Mouse (Mus musculus): ENCODE measurements around the gene Megf6.

Megf6 gene

DNA sequence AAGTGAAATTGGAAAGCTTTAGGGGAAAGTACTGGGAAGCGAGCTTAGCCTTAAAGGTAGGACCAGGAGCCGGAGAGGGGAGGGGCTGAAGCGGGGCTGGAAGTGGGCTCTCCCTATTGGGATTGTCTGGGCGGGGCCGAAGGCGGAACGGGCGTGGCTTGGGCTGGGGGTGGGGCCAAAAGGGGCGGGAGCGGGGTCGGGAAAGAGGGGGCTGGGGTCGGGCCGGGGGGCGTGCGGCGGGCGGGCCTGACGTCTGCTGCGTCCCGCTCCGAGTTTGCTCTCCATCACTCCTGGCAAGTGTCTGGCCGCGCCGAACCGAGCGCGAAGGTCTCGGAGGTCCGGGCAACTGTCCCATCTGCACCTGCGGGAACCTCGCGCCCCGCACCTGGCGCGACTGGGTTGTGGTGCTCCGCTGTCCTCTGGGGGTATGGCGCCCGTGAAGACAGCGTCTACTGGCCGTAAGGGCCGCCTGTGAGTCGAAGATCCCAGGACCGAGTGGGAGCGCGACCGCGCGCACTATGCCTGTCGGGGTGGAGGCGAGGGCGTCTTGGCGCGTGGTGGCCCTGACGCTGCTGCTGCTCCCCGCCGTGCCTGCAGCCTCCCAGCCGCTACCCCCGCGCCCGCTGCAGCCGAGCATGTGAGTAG is at the start of gene Megf6:
Megf6 (plus strand) TSS at position 225 of the 645 bp plus-strand sequence.
- H3K27me3 ChIP-seq (ENCODE audit: control insufficient read depth, insufficient read depth, low read length, poor library complexity, severe bottlenecking): no peaks in the 10 kb centered on the region
- DNase-seq (ENCODE audit: low read depth, low spot score): no peak
- H3K36me3 ChIP-seq (ENCODE audit: control insufficient read depth, insufficient read depth, low read length, poor library complexity, severe bottlenecking): no peaks in the 10 kb centered on the region

- no peaks in the 10 kb centered on the region for H3K27me3 ChIP-seq (ENCODE audit: control insufficient read depth, insufficient read depth, low read length, poor library complexity, severe bottlenecking)
- no peaks in the 10 kb centered on the region for H3K36me3 ChIP-seq (ENCODE audit: control insufficient read depth, insufficient read depth, low read length, poor library complexity, severe bottlenecking)
- DNase-seq (ENCODE audit: low read depth, low spot score): no peak
Observed at GRCm38 (mm10) chr4:154121800-154122199, 48.7 kb upstream of the Megf6 start.

DNA sequence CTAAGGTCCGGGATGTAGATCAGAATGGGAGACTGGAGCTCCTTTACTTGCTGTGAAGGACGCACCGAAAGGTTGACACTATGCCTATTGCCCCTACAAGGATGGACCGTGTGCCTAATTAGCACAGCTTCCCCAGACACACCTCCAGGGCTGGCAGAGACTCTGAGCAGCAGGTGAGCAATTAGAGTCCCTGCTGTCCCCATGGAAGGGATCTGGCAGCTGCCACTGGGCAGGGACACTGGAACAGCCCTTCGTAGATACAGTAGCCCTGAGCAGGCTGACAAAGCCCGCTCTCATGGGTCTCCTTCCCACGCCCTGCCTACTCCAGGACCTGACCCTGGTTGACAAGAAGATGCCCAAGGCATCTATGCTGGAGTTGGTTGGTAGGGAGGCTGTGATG is 48.2 kb upstream of the Megf6 start:
- no peaks in the 10 kb centered on the region for H3K27me3 ChIP-seq (ENCODE audit: control insufficient read depth, insufficient read depth, low read length, poor library complexity, severe bottlenecking)
- no peak for DNase-seq (ENCODE audit: low read depth, low spot score)
- no peaks in the 10 kb centered on the region for H3K36me3 ChIP-seq (ENCODE audit: control insufficient read depth, insufficient read depth, low read length, poor library complexity, severe bottlenecking)

GRCm38 (mm10) chr4:154123553-154123952 is 47.0 kb upstream of the Megf6 start:
- Histone ChIP-seq H3K36me3 (ENCODE audit: control insufficient read depth, insufficient read depth, low read length, poor library complexity, severe bottlenecking) (no peaks in the 10 kb centered on the region), H3K27me3 (ENCODE audit: control insufficient read depth, insufficient read depth, low read length, poor library complexity, severe bottlenecking) (no peaks in the 10 kb centered on the region)
- peak; percentile 18 for DNase-seq (ENCODE audit: low read depth, low spot score)

DNA sequence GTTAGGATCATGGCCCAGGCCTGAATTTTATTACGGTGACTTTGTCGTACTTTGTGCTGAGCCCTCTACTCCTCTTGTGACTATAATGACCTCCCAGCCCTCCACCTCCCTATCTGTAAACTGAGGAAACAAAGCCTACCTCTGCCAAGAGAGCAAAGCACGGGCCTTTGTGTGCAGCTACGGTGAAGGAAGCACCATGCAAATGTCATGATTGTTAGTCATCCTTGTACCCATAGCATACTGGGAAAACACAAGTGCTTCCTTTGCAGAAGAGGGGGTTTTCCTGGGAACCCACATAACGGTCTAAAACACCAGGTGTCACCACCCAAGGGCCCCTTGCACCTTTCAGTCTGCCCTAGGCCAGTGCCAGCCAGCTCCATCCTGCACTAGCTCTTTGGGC is 45.3 kb upstream of the Megf6 start:
- H3K27me3 ChIP-seq (ENCODE audit: control insufficient read depth, insufficient read depth, low read length, poor library complexity, severe bottlenecking): no peaks in the 10 kb centered on the region
- H3K36me3 ChIP-seq (ENCODE audit: control insufficient read depth, insufficient read depth, low read length, poor library complexity, severe bottlenecking): no peaks in the 10 kb centered on the region
- DNase-seq (ENCODE audit: low read depth, low spot score): no peak

GRCm38 (mm10) chr4:154127273-154127672 is 43.3 kb upstream of the Megf6 start:
- Histone ChIP-seq H3K27me3 (ENCODE audit: control insufficient read depth, insufficient read depth, low read length, poor library complexity, severe bottlenecking) (no peaks in the 10 kb centered on the region; the same call in 1 of the 2 replicates), H3K36me3 (ENCODE audit: control insufficient read depth, insufficient read depth, low read length, poor library complexity, severe bottlenecking) (no peaks in the 10 kb centered on the region)
- DNase-seq (ENCODE audit: low read depth, low spot score): no peak

GRCm38 (mm10) chr4:154129950-154130349 is 40.6 kb upstream of the Megf6 start:
- no peak for DNase-seq (ENCODE audit: low read depth, low spot score)
- Histone ChIP-seq H3K27me3 (ENCODE audit: control insufficient read depth, insufficient read depth, low read length, poor library complexity, severe bottlenecking) (no peaks in the 10 kb centered on the region; the same call in 1 of the 2 replicates), H3K36me3 (ENCODE audit: control insufficient read depth, insufficient read depth, low read length, poor library complexity, severe bottlenecking) (no peaks in the 10 kb centered on the region)

- Histone ChIP-seq H3K27me3 (ENCODE audit: control insufficient read depth, insufficient read depth, low read length, poor library complexity, severe bottlenecking) (no peaks in the 10 kb centered on the region; the same call in 1 of the 2 replicates), H3K36me3 (ENCODE audit: control insufficient read depth, insufficient read depth, low read length, poor library complexity, severe bottlenecking) (no peaks in the 10 kb centered on the region)
- DNase-seq (ENCODE audit: low read depth, low spot score): no peak
Observed at GRCm38 (mm10) chr4:154131894-154132293, 38.6 kb upstream of the Megf6 start.

GRCm38 (mm10) chr4:154134803-154135202 is 35.7 kb upstream of the Megf6 start:
- Histone ChIP-seq H3K27me3 (ENCODE audit: control insufficient read depth, insufficient read depth, low read length, poor library complexity, severe bottlenecking) (peaks cover 4% of the 10 kb centered on the region; the same call in 1 of the 2 replicates), H3K36me3 (ENCODE audit: control insufficient read depth, insufficient read depth, low read length, poor library complexity, severe bottlenecking) (no peaks in the 10 kb centered on the region)
- no peak for DNase-seq (ENCODE audit: low read depth, low spot score)

DNA sequence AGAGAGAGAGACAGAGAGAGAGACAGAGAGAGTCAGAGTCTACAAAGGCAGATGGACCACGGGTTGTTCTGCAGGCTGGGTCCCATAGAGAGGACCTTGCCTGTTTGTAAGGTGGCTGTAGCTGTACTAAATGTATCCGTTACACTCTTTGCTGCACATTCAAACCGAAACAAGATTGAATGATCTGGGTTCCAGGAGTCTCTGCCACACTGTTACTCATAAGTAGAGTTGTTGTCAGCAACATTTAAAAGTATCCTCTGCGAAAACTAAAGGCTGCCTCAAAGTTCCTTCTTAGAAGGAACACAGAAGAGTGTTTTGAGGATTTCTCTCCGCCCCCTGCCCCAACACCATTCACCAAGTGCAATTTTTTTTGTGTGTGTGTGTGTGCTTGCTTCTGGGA is 33.4 kb upstream of the Megf6 start:
- no peak for DNase-seq (ENCODE audit: low read depth, low spot score)
- H3K27me3 ChIP-seq (ENCODE audit: control insufficient read depth, insufficient read depth, low read length, poor library complexity, severe bottlenecking): peaks cover 4% of the 10 kb centered on the region
- no peaks in the 10 kb centered on the region for H3K36me3 ChIP-seq (ENCODE audit: control insufficient read depth, insufficient read depth, low read length, poor library complexity, severe bottlenecking)

DNA sequence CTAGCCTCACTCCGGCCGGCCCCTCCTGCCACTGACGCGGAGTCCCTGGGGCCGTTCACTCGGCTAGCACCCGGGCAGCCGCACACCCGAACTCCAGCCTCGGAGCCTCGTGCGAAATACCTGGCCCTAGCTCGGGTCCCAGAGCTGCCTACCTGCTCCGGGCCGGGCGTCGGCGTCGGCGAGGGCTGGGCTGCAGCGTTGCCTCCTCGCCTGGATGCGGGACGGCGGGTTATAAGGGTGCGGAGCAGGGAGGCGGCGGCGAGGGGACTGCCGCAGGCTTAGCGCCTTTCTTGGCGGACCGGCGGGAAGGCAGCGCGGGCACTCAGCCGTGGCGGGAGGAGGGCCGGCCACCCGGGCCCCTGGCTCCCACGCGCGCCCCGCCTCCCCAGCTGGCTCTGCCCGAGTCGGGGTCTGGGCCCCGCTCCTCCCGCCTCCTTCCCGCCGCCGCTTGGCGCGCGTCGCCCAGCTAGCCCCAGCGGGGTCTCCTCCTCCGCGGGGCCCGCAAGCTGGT is 30.8 kb upstream of the Megf6 start:
- DNase-seq (ENCODE audit: low read depth, low spot score): peak; percentile 31
- Histone ChIP-seq H3K36me3 (ENCODE audit: control insufficient read depth, insufficient read depth, low read length, poor library complexity, severe bottlenecking) (no peaks in the 10 kb centered on the region), H3K27me3 (ENCODE audit: control insufficient read depth, insufficient read depth, low read length, poor library complexity, severe bottlenecking) (peaks cover 4% of the 10 kb centered on the region; the same call in 1 of the 2 replicates)

GRCm38 (mm10) chr4:154140182-154140212 is 30.5 kb upstream of the Megf6 start, which contains the start of gene Trp73:
TSS of gene Trp73 (minus strand) at chr4:154140208.
- Histone ChIP-seq H3K36me3 (ENCODE audit: control insufficient read depth, insufficient read depth, low read length, poor library complexity, severe bottlenecking) (no peaks in the 10 kb centered on the region), H3K27me3 (ENCODE audit: control insufficient read depth, insufficient read depth, low read length, poor library complexity, severe bottlenecking) (peaks cover 4% of the 10 kb centered on the region; the same call in 1 of the 2 replicates)
- no peak for DNase-seq (ENCODE audit: low read depth, low spot score)

DNA sequence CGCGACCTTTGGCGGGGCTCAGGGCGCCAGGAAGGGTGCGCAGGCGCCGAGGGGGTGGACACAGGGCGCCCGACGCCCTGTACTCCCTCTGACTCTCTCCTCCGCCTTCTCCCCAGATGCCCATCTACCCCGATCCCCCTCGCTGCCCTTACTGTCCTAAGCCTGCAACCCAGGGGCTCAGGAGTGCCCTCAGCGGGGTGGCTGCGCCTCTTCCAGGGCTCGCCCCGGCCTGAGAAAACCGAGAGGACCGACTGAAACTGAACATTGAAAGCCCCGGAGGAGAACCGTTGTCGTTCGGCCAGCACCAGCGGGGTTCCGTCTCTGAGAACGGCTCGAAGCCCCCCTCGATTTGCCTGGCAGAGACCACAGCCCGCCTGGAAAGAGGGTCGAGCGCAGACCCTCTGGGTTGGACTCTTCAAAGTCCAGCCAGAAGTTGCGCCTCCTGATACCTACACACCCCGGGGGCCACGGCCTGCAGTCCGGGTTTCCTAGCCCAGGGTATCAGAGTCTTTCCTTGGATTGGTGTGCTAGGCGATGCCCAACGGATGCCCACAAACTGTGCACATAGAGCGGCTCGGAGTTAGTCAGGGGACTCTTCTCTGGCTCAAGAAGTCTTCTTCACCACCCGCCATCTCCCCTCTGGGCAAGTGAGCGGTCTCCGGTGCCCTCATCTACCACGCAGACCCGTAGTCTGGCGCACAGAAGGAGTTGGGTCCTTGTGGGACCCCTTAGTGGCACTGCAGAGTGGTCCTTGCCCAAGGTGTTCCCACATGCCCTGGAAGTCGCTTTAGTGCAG is 30.1 kb upstream of the Megf6 start:
- Histone ChIP-seq H3K36me3 (ENCODE audit: control insufficient read depth, insufficient read depth, low read length, poor library complexity, severe bottlenecking) (no peaks in the 10 kb centered on the region), H3K27me3 (ENCODE audit: control insufficient read depth, insufficient read depth, low read length, poor library complexity, severe bottlenecking) (peaks cover 4% of the 10 kb centered on the region; the same call in 1 of the 2 replicates)
- peak; percentile 33 for DNase-seq (ENCODE audit: low read depth, low spot score)

GRCm38 (mm10) chr4:154141009-154141867 is 29.3 kb upstream of the Megf6 start:
- peaks cover 4% of the 10 kb centered on the region; the same call in 1 of the 2 replicates for H3K27me3 ChIP-seq (ENCODE audit: control insufficient read depth, insufficient read depth, low read length, poor library complexity, severe bottlenecking)
- DNase-seq (ENCODE audit: low read depth, low spot score): peak; percentile 33
- H3K36me3 ChIP-seq (ENCODE audit: control insufficient read depth, insufficient read depth, low read length, poor library complexity, severe bottlenecking): no peaks in the 10 kb centered on the region

Data from splenic B cell, adult 2 months (primary cell).